Mouse (Mus musculus) lung, embryonic 14.5 days (tissue): ENCODE data around the gene Tmem131l. TPM values are rescaled to one million over a fixed set of nuclear protein-coding genes. Genes with fewer than 3 reads are reported as not detected.

Source experiments
- ATAC-seq: fragments of 200-750 bp; cut with Nextera tagmentation; 2 replicates; pipeline ENCODE4 v1.8.0; 2017; ENCODE audit warnings: mild to moderate bottlenecking, moderate TSS enrichment, moderate library complexity; ENCODE audit not compliant: insufficient read depth
- DNase-seq: peaks from one replicate; pipeline ENCODE4 v3.0.0-alpha.2; 2015
- H3K27ac ChIP-seq: fragments of 300-500 bp; sonication (generic); 2 replicates; pipeline ENCODE4 v1.5.1; 2014; ENCODE audit warnings: low read depth, mild to moderate bottlenecking, moderate library complexity
- H3K27me3 ChIP-seq: fragments of 300-500 bp; sonication (generic); 2 replicates; pipeline ENCODE4 v1.6.1; 2014; ENCODE audit warnings: low read length, control low read depth; ENCODE audit not compliant: insufficient read depth
- H3K36me3 ChIP-seq: fragments of 300-500 bp; sonication (generic); 2 replicates; pipeline ENCODE4 v1.6.1; 2014; ENCODE audit warnings: control low read depth; ENCODE audit not compliant: insufficient read depth
- H3K4me1 ChIP-seq: fragments of 300-500 bp; sonication (generic); 2 replicates; pipeline ENCODE4 v1.6.1; 2014; ENCODE audit warnings: antibody characterized with exemption, control low read depth; ENCODE audit not compliant: insufficient read depth
- H3K4me2 ChIP-seq: fragments of 300-500 bp; sonication (generic); 2 replicates; pipeline ENCODE4 v1.6.1; 2014; ENCODE audit warnings: mild to moderate bottlenecking
- H3K4me3 ChIP-seq: fragments of 300-500 bp; sonication (generic); 2 replicates; pipeline ENCODE4 v1.5.1; 2014; ENCODE audit warnings: low read depth, low read length
- H3K9ac ChIP-seq: fragments of 300-500 bp; sonication (generic); 2 replicates; pipeline ENCODE4 v1.6.1; 2014
- H3K9me3 ChIP-seq: fragments of 300-500 bp; sonication (generic); 2 replicates; pipeline ENCODE4 v1.6.1; 2016; ENCODE audit warnings: low read depth, low read length, control low read depth
- CTCF ChIP-seq: IDR thresholded peaks from 2 replicates; pipeline ENCODE4 v1.5.1; 2016; ENCODE audit warnings: antibody characterized with exemption, low read depth
- WGBS: fragments of 180-500 bp; shearing (Covaris S2); extraction: QIAGEN DNeasy Blood & Tissue Kit; methylation state at CpG from one replicate; pipeline ENCODE4 v1.1.7; 2014; 5-methylcytosine and 5-hydroxymethylcytosine counted together
- polyA plus RNA-seq: library from polyadenylated mRNA; unstranded; fragments of >200 nt; fragmentation: Nextera tagmentation; extraction: Ambion mirVana; gene quantifications from 2 replicates; pipeline ENCODE4 v1.2.1, GENCODE M21; 2014

The Tmem131l gene
- polyA plus RNA-seq, 1 experiment from 2014 or later, result 61.9 TPM

GRCm38 (mm10) chr3:84024512-84025072 is 15.4 kb downstream of the Tmem131l start:
- H3K9ac ChIP-seq, result no peak overlapping the region
- H3K27me3 ChIP-seq, result no peaks in the 10 kb centered on the region
- ATAC-seq, result no peak
- no peaks in the 10 kb centered on the region for H3K9me3 ChIP-seq
- 67% methylated on average over 12 of the region's 12 CpGs for WGBS
- TF ChIP-seq CTCF, result no peak
- H3K36me3 ChIP-seq, result peaks cover 29% of the 10 kb centered on the region
- DNase-seq, result no peak
- no peak overlapping the region for H3K27ac ChIP-seq
- no peak overlapping the region for H3K4me2 ChIP-seq
- no peak overlapping the region for H3K4me3 ChIP-seq
- peaks cover 6% of the 10 kb centered on the region; the same call in 1 of the 2 replicates for H3K4me1 ChIP-seq

GRCm38 (mm10) chr3:84022723-84023122 is 17.3 kb downstream of the Tmem131l start:
- DNase-seq, result no peak
- no peak overlapping the region for H3K9ac ChIP-seq
- no peak overlapping the region for H3K4me3 ChIP-seq
- no peaks in the 10 kb centered on the region for H3K9me3 ChIP-seq
- peaks cover 6% of the 10 kb centered on the region; the same call in 1 of the 2 replicates for H3K4me1 ChIP-seq
- TF ChIP-seq CTCF, result no peak
- H3K36me3 ChIP-seq, result peaks cover 23% of the 10 kb centered on the region
- no peak overlapping the region for H3K4me2 ChIP-seq
- WGBS, result 87% methylated on average over 5 of the region's 5 CpGs
- H3K27me3 ChIP-seq, result no peaks in the 10 kb centered on the region
- no peak overlapping the region for H3K27ac ChIP-seq
- no peak for ATAC-seq

- Histone ChIP-seq H3K4me1 (peaks cover 6% of the 10 kb centered on the region; the same call in 1 of the 2 replicates), H3K4me3 (no peak overlapping the region), H3K4me2 (no peak overlapping the region), H3K27ac (no peak overlapping the region), H3K36me3 (peaks cover 22% of the 10 kb centered on the region; the same call in 1 of the 2 replicates), H3K9me3 (no peaks in the 10 kb centered on the region), H3K9ac (no peak overlapping the region), H3K27me3 (no peaks in the 10 kb centered on the region)
- ATAC-seq, result no peak
- 81% methylated on average over 6 of the region's 6 CpGs for WGBS
- DNase-seq, result no peak
- no peak for TF ChIP-seq CTCF
Measured at GRCm38 (mm10) chr3:84022201-84022584, 17.8 kb downstream of the Tmem131l start.

- Histone ChIP-seq H3K4me1 (peaks cover 6% of the 10 kb centered on the region; the same call in 1 of the 2 replicates), H3K36me3 (peaks cover 17% of the 10 kb centered on the region; the same call in 1 of the 2 replicates), H3K9me3 (no peaks in the 10 kb centered on the region), H3K27me3 (no peaks in the 10 kb centered on the region), H3K4me2 (no peak overlapping the region), H3K9ac (no peak overlapping the region), H3K27ac (no peak overlapping the region), H3K4me3 (no peak overlapping the region)
- TF ChIP-seq CTCF, result no peak
- WGBS, result 58% methylated on average over 8 of the region's 8 CpGs
- ATAC-seq (no peak), DNase-seq (no peak)
Measured at GRCm38 (mm10) chr3:84021217-84022200, 18.5 kb downstream of the Tmem131l start.

GRCm38 (mm10) chr3:84020528-84020927 is 19.4 kb downstream of the Tmem131l start:
- DNase-seq (no peak), ATAC-seq (no peak)
- WGBS, result 72% methylated on average over 3 of the region's 3 CpGs
- Histone ChIP-seq H3K27me3 (no peaks in the 10 kb centered on the region), H3K4me1 (peaks cover 6% of the 10 kb centered on the region; the same call in 1 of the 2 replicates), H3K4me2 (no peak overlapping the region), H3K9me3 (no peaks in the 10 kb centered on the region), H3K36me3 (peaks cover 20% of the 10 kb centered on the region; the same call in 1 of the 2 replicates), H3K9ac (no peak overlapping the region), H3K4me3 (no peak overlapping the region), H3K27ac (no peak overlapping the region)
- TF ChIP-seq CTCF, result no peak

GRCm38 (mm10) chr3:84015484-84016016 is 24.4 kb downstream of the Tmem131l start:
- H3K9me3 ChIP-seq, result no peaks in the 10 kb centered on the region; the same call in 1 of the 2 replicates
- DNase-seq (no peak), ATAC-seq (no peak)
- no peak overlapping the region for H3K9ac ChIP-seq
- no peak overlapping the region for H3K4me3 ChIP-seq
- H3K36me3 ChIP-seq, result peaks cover 22% of the 10 kb centered on the region
- TF ChIP-seq CTCF, result no peak
- no peaks in the 10 kb centered on the region for H3K27me3 ChIP-seq
- 63% methylated on average over 4 of the region's 4 CpGs for whole genome bisulfite sequencing
- H3K4me1 ChIP-seq, result 0 out of 2 replicates have a peak, but pooled peaks cover 3% of the 10 kb centered on the region
- H3K27ac ChIP-seq, result no peak overlapping the region
- no peak overlapping the region for H3K4me2 ChIP-seq
